Comparison of ENCODE assay signal across 8 mouse cellular contexts in genomic region chr4:133339148-133339749, GRCm38 (mm10). TPM values are rescaled to one million over a fixed set of nuclear protein-coding genes. Genes with fewer than 3 reads are reported as not detected.
A peak's percentile ranks its signal among the peaks of the same experiment; 100 is the strongest.
DNase-seq lines count a peak whose midpoint lies in the region; ATAC-seq and TF ChIP-seq lines count a peak whose summit lies in the region.

No protein-coding gene starts in this region.

- H3K4me3 ChIP-seq in forebrain, embryonic 11.5 days (ENCODE audit: low read depth, low read length), result peak overlapping the region; percentile 88
- peak overlapping the region; percentile 80 for H3K4me3 ChIP-seq in heart, postnatal 0 days (ENCODE audit: low read depth, low read length)
- peak overlapping the region; percentile 89 for H3K4me3 ChIP-seq in liver, embryonic 16.5 days (ENCODE audit: low read depth, low read length)
- H3K4me3 ChIP-seq in neural tube, embryonic 13.5 days, result peak overlapping the region; percentile 64
- H3K4me3 ChIP-seq in testis, adult 2 months (ENCODE audit: control insufficient read depth, low read depth, low read length), result peak overlapping the region; percentile 85

- peak; percentile 96 for ATAC-seq in forebrain, embryonic 11.5 days (replicated peaks; ENCODE audit: low FRiP score)
- ATAC-seq in heart, postnatal 0 days (ENCODE audit: insufficient read depth, low read depth), result peak; percentile 96
- ATAC-seq in liver, embryonic 16.5 days (ENCODE audit: low read depth), result peak; percentile 95
- ATAC-seq in neural tube, embryonic 13.5 days (ENCODE audit: low read depth), result peak; percentile 96

- peak overlapping the region; percentile 85 for H3K9ac ChIP-seq in forebrain, embryonic 11.5 days (ENCODE audit: low read length)
- H3K9ac ChIP-seq in heart, postnatal 0 days (replicated peaks; ENCODE audit: low read depth, low read length), result peak overlapping the region; percentile 78
- H3K9ac ChIP-seq in liver, embryonic 16.5 days (ENCODE audit: low read depth, low read length), result peak overlapping the region; percentile 94
- H3K9ac ChIP-seq in neural tube, embryonic 13.5 days, result peak overlapping the region; percentile 95

- peak; percentile 52; the same call in 1 of the 2 replicates for TF ChIP-seq POLR2A in testis, adult 2 months (IDR thresholded peaks at IDR 0.05; ENCODE audit: control insufficient read depth, low read depth, low read length)

- H3K27me3 ChIP-seq in forebrain, embryonic 11.5 days (ENCODE audit: control insufficient read depth, insufficient read depth, low read length), result no peaks in the 10 kb centered on the region
- H3K27me3 ChIP-seq in heart, postnatal 0 days (ENCODE audit: control insufficient read depth, insufficient read depth, low read length), result no peaks in the 10 kb centered on the region; the same call in 1 of the 2 replicates
- H3K27me3 ChIP-seq in liver, embryonic 16.5 days (ENCODE audit: control insufficient read depth, insufficient read depth, low read depth, low read length), result peaks cover 7% of the 10 kb centered on the region; the same call in 1 of the 2 replicates
- H3K27me3 ChIP-seq in neural tube, embryonic 13.5 days, result no peaks in the 10 kb centered on the region; the same call in 1 of the 2 replicates
- H3K27me3 ChIP-seq in testis, adult 2 months (ENCODE audit: control insufficient read depth, insufficient read depth, low read length), result no peaks in the 10 kb centered on the region

- no peak for TF ChIP-seq CTCF in heart, postnatal 0 days (IDR thresholded peaks at IDR 0.05; ENCODE audit: low read depth)
- no peak for TF ChIP-seq CTCF in testis, adult 2 months (IDR thresholded peaks at IDR 0.05; ENCODE audit: control insufficient read depth, insufficient read depth, insufficient replicate concordance, low read depth, low read length)

- H3K4me2 ChIP-seq in forebrain, embryonic 11.5 days (ENCODE audit: low read depth, low read length, severe bottlenecking), result peak overlapping the region; percentile 74
- H3K4me2 ChIP-seq in heart, postnatal 0 days (ENCODE audit: low read depth, low read length), result peak overlapping the region; percentile 77
- peak overlapping the region; percentile 91 for H3K4me2 ChIP-seq in liver, embryonic 16.5 days (ENCODE audit: low read depth, low read length)
- H3K4me2 ChIP-seq in neural tube, embryonic 13.5 days, result peak overlapping the region; percentile 78

- H3K4me1 ChIP-seq in forebrain, embryonic 11.5 days (replicated peaks; ENCODE audit: control insufficient read depth, insufficient read depth, low read length), result peaks cover 2% of the 10 kb centered on the region; the same call in 1 of the 2 replicates
- H3K4me1 ChIP-seq in heart, postnatal 0 days (ENCODE audit: control insufficient read depth, insufficient read depth), result no peaks in the 10 kb centered on the region
- H3K4me1 ChIP-seq in liver, embryonic 16.5 days (ENCODE audit: control insufficient read depth, low read depth, low read length), result peaks cover 16% of the 10 kb centered on the region
- peaks cover 20% of the 10 kb centered on the region for H3K4me1 ChIP-seq in neural tube, embryonic 13.5 days (replicated peaks)
- H3K4me1 ChIP-seq in testis, adult 2 months (ENCODE audit: control insufficient read depth, insufficient read depth, low read length), result peaks cover 4% of the 10 kb centered on the region; the same call in 1 of the 2 replicates

- DNase-seq in CD8-positive naive resting alpha-beta T cell, adult 2 months (ENCODE audit: low read depth in 2 of 2, low spot score in 2 of 2), result peak; percentile 89 to 90
- peak; percentile 72 for DNase-seq in c-Kit-positive CD71-negative TER-119-negative erythroid progenitor cells, embryonic 14.5 days (ENCODE audit: low read depth)
- DNase-seq in forebrain, embryonic 11.5 days (ENCODE audit: low spot score), result peak; percentile 99
- DNase-seq in heart, postnatal 0 days (ENCODE audit: low spot score), result peak; percentile 95
- DNase-seq in kidney, postnatal 4 days, result peak; percentile 98 to 99

- no peaks in the 10 kb centered on the region for H3K36me3 ChIP-seq in forebrain, embryonic 11.5 days (ENCODE audit: control insufficient read depth, insufficient read depth, low read length)
- H3K36me3 ChIP-seq in heart, postnatal 0 days (replicated peaks; ENCODE audit: control insufficient read depth, insufficient read depth, low read length), result no peaks in the 10 kb centered on the region
- H3K36me3 ChIP-seq in liver, embryonic 16.5 days (ENCODE audit: control insufficient read depth, insufficient read depth), result no peaks in the 10 kb centered on the region
- no peaks in the 10 kb centered on the region for H3K36me3 ChIP-seq in neural tube, embryonic 13.5 days
- no peaks in the 10 kb centered on the region for H3K36me3 ChIP-seq in testis, adult 2 months (ENCODE audit: control insufficient read depth, insufficient read depth, low read length)

- WGBS in forebrain, embryonic 11.5 days, result under 1% methylated on average over 59 of the region's 60 CpGs
- WGBS in heart, postnatal 0 days, result under 1% methylated on average over 58 of the region's 60 CpGs
- WGBS in liver, embryonic 16.5 days (ENCODE audit: insufficient replicate concordance), result under 1% methylated on average over 49 of the region's 60 CpGs
- WGBS in neural tube, embryonic 13.5 days, result 1% methylated on average over 59 of the region's 60 CpGs

- TF ChIP-seq EP300 in heart, postnatal 0 days (IDR thresholded peaks at IDR 0.05; ENCODE audit: low read depth), result peak; percentile 52; the same call in 1 of the 2 replicates

- H3K9me3 ChIP-seq in forebrain, embryonic 11.5 days (ENCODE audit: control insufficient read depth, low read length), result no peaks in the 10 kb centered on the region
- no peaks in the 10 kb centered on the region for H3K9me3 ChIP-seq in heart, postnatal 0 days (replicated peaks; ENCODE audit: control insufficient read depth, low read length)
- H3K9me3 ChIP-seq in liver, embryonic 16.5 days (replicated peaks; ENCODE audit: control insufficient read depth, low read length), result no peaks in the 10 kb centered on the region
- no peaks in the 10 kb centered on the region for H3K9me3 ChIP-seq in neural tube, embryonic 13.5 days

- H3K27ac ChIP-seq in forebrain, embryonic 11.5 days (ENCODE audit: low read depth, low read length), result peak overlapping the region; percentile 46
- H3K27ac ChIP-seq in heart, postnatal 0 days (ENCODE audit: low read depth), result peak overlapping the region; percentile 78
- peak overlapping the region; percentile 85 for H3K27ac ChIP-seq in liver, embryonic 16.5 days (ENCODE audit: low read length)
- H3K27ac ChIP-seq in neural tube, embryonic 13.5 days (replicated peaks), result peak overlapping the region; percentile 87
- H3K27ac ChIP-seq in testis, adult 2 months (ENCODE audit: control insufficient read depth, insufficient read depth, low read depth, low read length), result peak overlapping the region; percentile 78

RNA-seq across cellular contexts. Expression of gene Wdtc1, which starts 14.0 kb away (rescaled TPM):
- 21.0 and 24.7 TPM in 2 replicates for polyA plus RNA-seq in forebrain, embryonic 11.5 days (2014; fragmentation: Nextera tagmentation; extraction: Ambion mirVana)
- total RNA-seq in heart, postnatal 0 days (2014; rRNA removed; ENCODE audit: low replicate concordance), result 30.2 and 39.9 TPM in 2 replicates
- polyA plus RNA-seq in heart, postnatal 0 days (2015; fragmentation: Nextera tagmentation; extraction: Ambion mirVana), result 9.3 and 9.6 TPM in 2 replicates
- 6.2 and 8.1 TPM in 2 replicates for polyA plus RNA-seq in liver, embryonic 16.5 days (2015; fragmentation: Nextera tagmentation; extraction: Ambion mirVana)
- polyA plus RNA-seq in neural tube, embryonic 13.5 days (2015; fragmentation: Nextera tagmentation; extraction: Ambion mirVana), result 21.9 and 24.3 TPM in 2 replicates
- 323 and 338 TPM in 2 replicates for polyA plus RNA-seq in testis, adult 2 months (2012; rRNA removed)

RNA-seq across cellular contexts. Expression of gene Slc9a1, which starts 30.3 kb away (rescaled TPM):
- 7.4 and 9.4 TPM in 2 replicates for polyA plus RNA-seq in forebrain, embryonic 11.5 days (2014; fragmentation: Nextera tagmentation; extraction: Ambion mirVana)
- 15.8 and 30.8 TPM in 2 replicates for total RNA-seq in heart, postnatal 0 days (2014; rRNA removed; ENCODE audit: low replicate concordance)
- polyA plus RNA-seq in heart, postnatal 0 days (2015; fragmentation: Nextera tagmentation; extraction: Ambion mirVana), result 4.0 and 4.4 TPM in 2 replicates
- polyA plus RNA-seq in liver, embryonic 16.5 days (2015; fragmentation: Nextera tagmentation; extraction: Ambion mirVana), result 2.9 and 3.3 TPM in 2 replicates
- polyA plus RNA-seq in neural tube, embryonic 13.5 days (2015; fragmentation: Nextera tagmentation; extraction: Ambion mirVana), result 7.0 and 7.1 TPM in 2 replicates
- polyA plus RNA-seq in testis, adult 2 months (2012; rRNA removed), result 48.4 and 59.6 TPM in 2 replicates

Comparison
In these comparisons a context has a peak if more than half of its experiments do, and no peak if none do; other contexts are left out.
1. Peak in every context shown above with its lines: DNase-seq, ATAC-seq, H3K4me3 ChIP-seq and H3K27ac ChIP-seq.
2. RNA of gene Wdtc1, which starts 14.0 kb away (polyA plus RNA-seq): 323 to 338 TPM in testis, adult 2 months; 21.9 to 24.3 TPM in neural tube, embryonic 13.5 days, 21.0 to 24.7 TPM in forebrain, embryonic 11.5 days, 9.3 to 9.6 TPM in heart, postnatal 0 days and 6.2 to 8.1 TPM in liver, embryonic 16.5 days; every median in the first group is over 10 times any median in the second.